Mouse (Mus musculus) urinary bladder, adult 18-20 months (tissue): ENCODE measurements at regions not wholly inside any gene's neighbourhood (a gene's known extent, or its start where the extent isn't known, plus 50 kb on each side); places are given as distances from the start of the nearest gene placed in this dataset.

Source experiments
- DNase-seq, 2 experiments: peaks; one replicate each; pipeline ENCODE4 v3.0.0; 2022; ENCODE audit warnings: low spot score in 2 of 2, mixed read lengths in 2 of 2

- DNase-seq: no peak
These were observed 629.1 kb downstream of the Rnf144a start for GRCm38 (mm10) chr12:25785646-25786606.

- DNase-seq: no peak
These were observed 630.7 kb downstream of the Rnf144a start for GRCm38 (mm10) chr12:25784401-25784800.

GRCm38 (mm10) chr12:25782972-25783717 lies 631.9 kb downstream of the Rnf144a start:
- DNase-seq: no peak

GRCm38 (mm10) chr12:25771856-25772255 lies 643.2 kb downstream of the Rnf144a start:
- no peak for DNase-seq

GRCm38 (mm10) chr12:25768644-25769043 lies 646.4 kb downstream of the Rnf144a start:
- DNase-seq: no peak

GRCm38 (mm10) chr12:25763061-25763460 lies 652.0 kb downstream of the Rnf144a start:
- no peak for DNase-seq

GRCm38 (mm10) chr12:25757014-25757413 lies 658.0 kb downstream of the Rnf144a start:
- DNase-seq: no peak

- DNase-seq: no peak
These were observed 636.9 kb upstream of the Id2 start for GRCm38 (mm10) chr12:25733801-25734200.

GRCm38 (mm10) chr12:25725774-25726173 lies 628.8 kb upstream of the Id2 start:
- no peak for DNase-seq

- DNase-seq: no peak
These were observed 614.2 kb upstream of the Id2 start for GRCm38 (mm10) chr12:25711186-25711585.

GRCm38 (mm10) chr12:25703023-25703400 lies 606.1 kb upstream of the Id2 start:
- DNase-seq: no peak

- DNase-seq: no peak
These were observed 605.5 kb upstream of the Id2 start for GRCm38 (mm10) chr12:25702176-25703022.

GRCm38 (mm10) chr12:25687063-25687462 lies 590.1 kb upstream of the Id2 start:
- DNase-seq: no peak

- no peak for DNase-seq
These were observed 579.7 kb upstream of the Id2 start for GRCm38 (mm10) chr12:25676631-25677030.

- no peak for DNase-seq
These were observed 571.4 kb upstream of the Id2 start for GRCm38 (mm10) chr12:25668336-25668735.

- DNase-seq: no peak
These were observed 557.5 kb upstream of the Id2 start for GRCm38 (mm10) chr12:25654456-25654855.

- DNase-seq: no peak
These were observed 553.3 kb upstream of the Id2 start for GRCm38 (mm10) chr12:25650237-25650636.

- DNase-seq: no peak
These were observed 531.1 kb upstream of the Id2 start for GRCm38 (mm10) chr12:25628081-25628480.

GRCm38 (mm10) chr12:25625858-25626257 lies 528.9 kb upstream of the Id2 start:
- no peak for DNase-seq

- DNase-seq: no peak
These were observed 526.5 kb upstream of the Id2 start for GRCm38 (mm10) chr12:25623449-25623848.

GRCm38 (mm10) chr12:25621142-25621541 lies 524.2 kb upstream of the Id2 start:
- DNase-seq: no peak

- DNase-seq: no peak
These were observed 520.6 kb upstream of the Id2 start for GRCm38 (mm10) chr12:25617521-25617920.
